Mouse (Mus musculus) liver, postnatal 0 days (tissue): ENCODE measurements around the gene Fam184b.

ENCODE experiments used
- CTCF ChIP-seq: sonication (generic); IDR thresholded peaks from 2 replicates; pipeline ENCODE4 v1.5.1; 2016; ENCODE audit warnings: antibody characterized with exemption, low read depth
- EP300 ChIP-seq: IDR thresholded peaks from 2 replicates; pipeline ENCODE4 v1.6.1; 2016; ENCODE audit warnings: antibody characterized with exemption, low read depth, mild to moderate bottlenecking

DNA sequence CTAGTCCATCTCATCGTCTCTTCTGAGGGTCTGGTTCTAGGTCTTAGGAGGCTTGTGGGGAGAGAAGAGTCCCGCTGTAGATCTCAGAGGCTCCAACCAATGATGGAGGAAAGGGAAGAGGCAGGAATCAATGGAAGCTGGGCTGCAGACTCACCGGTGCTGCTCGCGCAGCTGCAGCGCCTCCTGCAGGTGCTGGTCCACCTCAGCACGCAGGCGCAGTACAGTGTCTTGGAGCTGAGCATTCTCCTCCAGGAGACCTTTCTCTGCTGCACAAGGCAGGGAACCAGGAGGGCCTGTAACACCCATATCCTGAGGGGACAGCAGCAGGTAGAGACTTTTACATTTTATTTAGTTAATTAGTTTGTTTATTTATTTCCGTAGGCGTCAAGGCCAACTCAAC lies 99.9 kb downstream of the Fam184b start:
- TF ChIP-seq CTCF = peak; percentile 36
- TF ChIP-seq EP300 = no peak
